24 mouse cellular contexts compared by ENCODE assay signal in the genomic region with DNA sequence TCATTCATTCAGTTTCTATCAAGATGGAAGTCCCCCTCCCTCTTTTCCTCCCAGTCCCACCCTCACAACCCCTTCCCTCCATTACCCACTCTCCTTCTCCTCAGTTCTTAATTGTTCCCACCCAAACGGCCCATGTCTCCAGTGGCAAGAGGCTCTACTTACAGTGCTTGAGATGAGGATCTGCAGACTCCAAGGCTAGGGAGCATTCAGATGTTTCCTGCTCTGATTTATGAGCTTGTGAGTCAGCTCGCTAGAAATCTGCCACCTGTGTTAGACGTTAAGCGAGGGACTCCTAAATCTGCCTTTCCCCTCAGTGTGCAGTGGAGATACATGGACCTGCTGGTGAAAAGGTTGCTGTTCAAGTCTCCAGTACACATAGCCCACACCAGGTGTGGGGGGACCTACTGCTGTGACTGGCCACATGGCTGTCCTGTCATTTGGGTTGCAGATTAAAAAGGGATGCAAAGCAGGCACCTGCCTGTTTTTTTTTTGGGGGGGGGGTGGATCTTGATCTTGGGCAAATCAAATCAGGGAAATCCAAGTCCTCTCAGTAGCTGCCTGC. TPM values are rescaled to one million over a fixed set of nuclear protein-coding genes. Genes with fewer than 3 reads are reported as not detected.
DNase-seq lines count a peak whose midpoint lies in the region; ATAC-seq lines count a peak whose summit lies in the region.
"Had no signal": no experiment of that assay in that cellular context is flagged by ENCODE, and none has a peak within 500 bp of the region (broad histone marks: within the 10 kb centered on the region; RNA-seq: fewer than 3 reads in every experiment).

No protein-coding gene starts in this region.

- no peak overlapping the region for H3K4me3 ChIP-seq in kidney, embryonic 14.5 days (ENCODE audit: low read length)
- H3K4me3 ChIP-seq: embryonic facial prominence, embryonic 15.5 days; liver, embryonic 15.5 days; lung, embryonic 15.5 days; myocyte; neural tube, embryonic 13.5 days had no signal

- no peak overlapping the region for H3K9ac ChIP-seq in kidney, embryonic 14.5 days (ENCODE audit: low read depth, low read length)
- H3K9ac ChIP-seq: embryonic facial prominence, embryonic 15.5 days; liver, embryonic 15.5 days; lung, embryonic 15.5 days; neural tube, embryonic 13.5 days had no signal

- no peaks in the 10 kb centered on the region for H3K9me3 ChIP-seq in kidney, embryonic 14.5 days (ENCODE audit: control insufficient read depth, low read length)
- H3K9me3 ChIP-seq: embryonic facial prominence, embryonic 15.5 days; liver, embryonic 15.5 days; lung, embryonic 15.5 days; neural tube, embryonic 13.5 days had no signal

- H3K4me2 ChIP-seq in kidney, embryonic 14.5 days (replicated peaks; ENCODE audit: low read depth, low read length) = no peak overlapping the region
- H3K4me2 ChIP-seq: embryonic facial prominence, embryonic 15.5 days; heart, embryonic 11.5 days; liver, embryonic 15.5 days; lung, embryonic 15.5 days; neural tube, embryonic 13.5 days had no signal

- no peaks in the 10 kb centered on the region for H3K36me3 ChIP-seq in kidney, embryonic 14.5 days (ENCODE audit: control insufficient read depth, insufficient read depth, low read length)
- H3K36me3 ChIP-seq: embryonic facial prominence, embryonic 15.5 days; liver, embryonic 15.5 days; lung, embryonic 15.5 days had no signal

- DNase-seq in cerebellum, adult 11 months = peak; percentile 40
- no peak for DNase-seq in kidney, postnatal 36 days
- peak; percentile 25 for DNase-seq in A20 (ENCODE audit: low read depth, low spot score)
- peak; percentile 32 to 44 for DNase-seq in cerebellum, postnatal 10 days
- no peak for DNase-seq in thymus, postnatal 14 days
- no peak for DNase-seq in ovary, postnatal 10 days (ENCODE audit: low spot score)
- DNase-seq: adrenal gland, postnatal 14 days; kidney, adult 11 months; layer of hippocampus, adult 9-11 months; liver; lung, postnatal 4 days; thymus, adult 2 months had no signal

- H3K27me3 ChIP-seq in kidney, embryonic 14.5 days (ENCODE audit: control insufficient read depth, insufficient read depth, low read length) = no peaks in the 10 kb centered on the region
- H3K27me3 ChIP-seq: embryonic facial prominence, embryonic 15.5 days; liver, embryonic 15.5 days; lung, embryonic 15.5 days; neural tube, embryonic 13.5 days had no signal

- WGBS in kidney, embryonic 14.5 days = 14% methylated on average over 4 of the region's 4 CpGs

- H3K4me1 ChIP-seq in kidney, embryonic 14.5 days (ENCODE audit: control insufficient read depth, insufficient read depth, low read length) = no peaks in the 10 kb centered on the region
- H3K4me1 ChIP-seq: embryonic facial prominence, embryonic 15.5 days; liver, embryonic 15.5 days; lung, embryonic 15.5 days had no signal

- no peak overlapping the region for H3K27ac ChIP-seq in kidney, embryonic 14.5 days (ENCODE audit: low read depth, low read length)
- H3K27ac ChIP-seq: embryonic facial prominence, embryonic 15.5 days; hindbrain, postnatal 0 days; liver, embryonic 15.5 days; lung, embryonic 15.5 days; neural tube, embryonic 13.5 days; stomach, postnatal 0 days had no signal

- no peak for ATAC-seq in cerebellum, adult (ENCODE audit: insufficient number of reproducible peaks, low FRiP score, low TSS enrichment)
- peak; percentile 66 for ATAC-seq in kidney, embryonic 14.5 days (ENCODE audit: low FRiP score, low TSS enrichment)
- ATAC-seq: forebrain, embryonic 14.5 days; hindbrain, postnatal 0 days; midbrain, embryonic 16.5 days had no signal

RNA-seq across cellular contexts. Expression of a gene that starts 21.2 kb away (rescaled TPM):
- polyA plus RNA-seq in kidney, embryonic 14.5 days (2014; fragmentation: Nextera tagmentation; extraction: Ambion mirVana) = 19.9 and 26.9 TPM in 2 replicates

Comparison
In these comparisons a context has a peak if more than half of its experiments do, and no peak if none do; other contexts are left out.
1. DNase-seq: peak in cerebellum, adult 11 months (single experiment), A20 (single experiment) and cerebellum, postnatal 10 days (2 of 2); none in kidney, postnatal 36 days (0 of 2), thymus, postnatal 14 days (single experiment) and ovary, postnatal 10 days (single experiment).